Mouse (Mus musculus) ovary, adult 10 weeks (tissue): Measurements from ENCODE around the gene Pnldc1. TPM values are rescaled to one million over a fixed set of nuclear protein-coding genes. Genes with fewer than 3 reads are reported as not detected.

Experiments used
- polyA plus RNA-seq: library from polyadenylated mRNA; stranded (reverse); fragments of 350-450 nt; fragmentation: Illumina TruSeq; extraction: RNeasy Lipid Tissue Mini Kit (QIAGEN cat#74804); gene quantifications from one replicate; pipeline ENCODE4 v1.2.3, GENCODE M21; 2014

Pnldc1 gene
- 4.7 TPM for polyA plus RNA-seq

DNA sequence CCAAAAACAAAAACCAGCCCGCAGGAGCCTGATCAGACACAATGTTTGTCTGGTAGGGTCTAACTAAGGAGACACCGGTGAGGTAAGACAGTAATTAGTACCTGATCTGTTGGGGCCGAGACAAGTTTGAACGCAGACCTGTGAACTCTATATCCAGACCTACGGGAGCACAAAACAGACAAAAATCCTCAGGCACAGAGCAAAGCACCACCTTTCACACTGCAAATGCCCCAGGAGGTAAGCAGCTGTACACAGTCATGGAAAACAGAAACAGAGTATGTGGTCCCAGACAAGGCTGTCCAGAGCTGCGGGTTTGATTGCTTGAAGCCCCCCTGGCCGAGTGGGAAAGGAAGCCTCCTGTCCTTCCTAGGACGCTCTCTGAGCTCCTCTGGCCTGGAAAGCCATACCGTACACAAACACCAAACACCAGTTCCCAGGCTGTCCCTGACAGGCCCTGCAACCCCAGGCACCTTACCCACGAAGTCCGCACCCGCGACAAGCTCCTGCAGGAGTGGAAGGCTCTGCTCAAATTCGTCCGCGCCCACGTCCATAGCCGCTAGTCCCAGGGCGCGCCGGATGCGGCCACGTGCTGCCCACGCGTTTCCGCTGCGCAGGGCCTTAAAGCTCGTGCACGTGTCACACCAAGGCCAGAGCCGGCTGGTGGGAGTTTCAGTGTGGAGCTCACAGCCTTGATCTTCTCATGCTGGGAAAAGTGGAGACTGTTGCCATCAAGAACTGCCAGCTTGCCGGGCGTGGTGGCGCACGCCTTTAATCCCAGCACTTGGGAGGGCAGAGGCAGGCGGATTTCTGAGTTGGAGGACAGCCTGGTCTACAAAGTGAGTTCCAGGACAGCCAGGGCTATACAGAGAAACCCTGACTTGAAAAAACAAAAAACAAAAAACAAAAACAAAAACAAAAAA is at the start of gene Pnldc1:
Pnldc1 (minus strand) TSS at position 870 of the 920 bp plus-strand sequence.

DNA sequence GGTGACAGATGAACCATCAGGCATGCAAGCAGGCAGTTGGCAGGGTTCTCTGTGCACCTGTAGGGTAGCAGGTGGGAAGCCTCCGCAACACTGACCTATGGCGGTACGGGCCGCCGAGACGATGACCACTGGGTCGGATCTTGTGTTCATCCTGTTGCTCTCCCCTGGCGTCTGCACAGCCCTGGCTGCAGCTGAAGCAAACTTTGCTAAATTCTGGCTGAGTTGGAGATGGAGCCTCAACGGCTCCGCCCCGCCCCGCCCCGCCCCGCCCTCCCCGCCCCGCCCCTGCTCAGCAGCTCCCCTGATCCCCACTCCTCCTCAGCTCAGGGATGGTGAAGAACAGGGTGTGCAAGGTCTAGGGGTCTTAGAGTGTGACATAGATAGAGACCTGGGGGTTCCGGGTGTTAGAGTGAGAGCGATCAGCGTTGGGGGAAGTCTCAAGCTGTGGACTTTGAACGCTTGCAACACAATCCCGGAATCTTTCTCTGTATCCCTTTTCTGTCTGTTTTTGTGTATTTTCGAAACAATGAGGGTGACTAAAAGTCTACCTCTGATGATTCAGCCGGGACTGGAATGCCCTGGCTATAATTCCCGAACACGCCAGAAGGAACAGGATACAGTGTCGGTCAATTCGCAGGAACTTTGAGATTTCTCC is 30.2 kb upstream of the Pnldc1 start, which contains the start of gene Acat3:
Acat3 (minus strand) TSS at position 450 of the 655 bp plus-strand sequence.

DNA sequence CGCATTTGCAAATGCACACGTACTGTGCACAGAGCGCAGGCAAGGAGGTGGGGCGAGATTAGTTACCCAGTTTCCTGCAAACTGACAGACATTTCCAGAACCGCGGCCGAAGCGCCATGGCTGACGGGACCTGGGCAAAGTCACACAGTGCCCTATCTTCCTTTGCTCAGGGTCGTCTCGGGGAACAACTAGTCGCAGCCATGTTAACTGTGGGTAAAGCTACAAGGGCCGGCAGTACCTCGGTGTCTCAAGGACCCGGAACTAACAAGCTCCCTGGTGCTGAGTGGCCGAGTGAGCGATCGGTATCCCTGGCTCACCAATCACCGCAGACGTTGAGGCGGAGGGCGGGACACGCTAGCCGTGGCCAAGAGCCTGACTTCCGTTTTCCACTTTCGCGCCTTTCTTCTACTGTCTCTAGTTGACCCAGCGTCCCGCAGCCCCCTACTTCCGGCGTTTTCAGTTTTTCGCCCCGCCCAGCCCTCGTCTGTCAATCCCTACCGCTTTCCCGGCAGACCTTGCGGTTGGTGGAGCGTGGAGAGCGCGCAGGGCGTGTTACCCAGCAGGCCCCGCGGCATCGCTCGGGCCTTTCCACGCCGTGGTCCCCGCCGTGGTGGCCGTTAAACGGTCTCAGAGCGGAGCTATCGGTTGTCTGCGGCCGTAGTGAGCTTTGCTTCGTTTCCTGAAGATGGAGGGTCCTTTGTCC is 6.0 kb upstream of the Pnldc1 start, which contains the start of gene Mrpl18:
Mrpl18 (minus strand) TSS at position 465 of the 703 bp plus-strand sequence.

DNA sequence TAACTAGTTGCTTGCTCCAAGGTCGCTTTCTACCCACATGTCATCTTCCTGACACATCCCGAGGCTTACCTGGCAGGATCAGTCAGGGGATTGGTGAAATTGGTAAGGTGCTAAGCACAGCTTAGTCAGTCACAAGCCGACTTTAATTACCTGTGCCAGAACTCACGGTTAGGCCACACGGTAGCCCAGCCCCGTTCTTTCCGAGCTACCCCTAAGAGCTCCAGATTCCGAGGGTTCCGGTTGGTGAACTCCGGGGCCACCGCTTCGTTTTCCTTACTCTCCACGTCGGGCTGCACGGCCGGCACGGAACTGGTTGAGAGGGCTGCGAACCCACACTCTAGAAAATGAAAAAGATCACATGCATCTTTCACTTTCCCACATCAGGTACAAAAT is 5.5 kb upstream of the Pnldc1 start, which contains the start of gene Tcp1:
Tcp1 (plus strand) TSS at position 214 of the 393 bp plus-strand sequence.

DNA sequence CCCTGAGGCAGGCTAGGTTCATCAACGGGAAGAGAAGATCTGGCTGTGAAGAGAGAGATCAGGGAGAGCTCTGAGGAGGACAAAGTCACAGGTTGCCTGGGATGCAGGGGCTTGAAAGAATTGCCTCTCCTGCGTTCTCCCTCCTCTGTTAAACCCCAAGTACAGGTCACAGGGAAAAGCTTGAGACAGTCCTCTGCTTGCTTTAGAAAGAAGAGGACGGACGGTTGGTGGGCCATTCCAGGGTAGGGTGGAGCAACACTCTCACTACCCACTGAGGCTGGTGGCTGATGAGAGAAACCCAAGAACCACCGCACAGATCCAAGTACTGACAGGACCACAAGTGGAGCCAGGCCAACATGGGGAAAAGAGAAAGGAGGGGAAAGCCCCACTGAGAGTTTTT is 34.3 kb downstream of the Pnldc1 start, which contains the start of gene Mrgprh:
Mrgprh (plus strand) TSS at position 301 of the 400 bp plus-strand sequence.

DNA sequence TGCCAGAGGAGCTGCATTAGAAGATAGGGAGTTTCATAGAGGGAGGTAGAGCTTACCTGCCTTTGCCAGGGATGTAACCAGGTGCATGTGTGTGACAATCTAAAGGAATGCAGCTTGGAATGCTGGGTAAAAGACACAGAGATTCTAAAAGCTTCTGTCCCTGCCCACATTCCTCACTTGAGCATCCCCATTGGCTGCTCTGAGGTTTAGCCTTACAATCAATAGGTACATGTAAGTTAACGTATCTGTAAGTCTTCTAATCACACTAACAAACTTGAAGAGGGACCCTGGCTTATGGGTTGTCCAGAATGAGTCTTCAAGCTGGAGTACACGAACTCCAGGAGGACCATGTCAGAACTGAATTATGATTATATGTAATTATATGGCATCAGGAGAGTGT is 42.0 kb downstream of the Pnldc1 start, which contains the start of gene Mas1:
Mas1 (minus strand) TSS at position 101 of the 400 bp plus-strand sequence.

Other genes starting within 250 kb of the Pnldc1 start
- gene Slc22a1, start 234.4 kb downstream of the Pnldc1 start, polyA plus RNA-seq = 1.1 TPM
- 16.2 TPM for gene Igf2r, start 140.6 kb downstream of the Pnldc1 start, polyA plus RNA-seq
- not detected for gene Mas1, start 42.1 kb downstream of the Pnldc1 start, polyA plus RNA-seq
- 0.63 TPM for gene Mrgprh, start 34.2 kb downstream of the Pnldc1 start, polyA plus RNA-seq
- gene Tcp1, start 5.5 kb upstream of the Pnldc1 start, polyA plus RNA-seq = 690 TPM
- 105 TPM for gene Mrpl18, start 6.1 kb upstream of the Pnldc1 start, polyA plus RNA-seq
- not detected for gene Acat3, start 30.4 kb upstream of the Pnldc1 start, polyA plus RNA-seq
- 26.4 TPM for gene Acat2, start 50.5 kb upstream of the Pnldc1 start, polyA plus RNA-seq
- 188 TPM for gene Wtap, start 83.9 kb upstream of the Pnldc1 start, polyA plus RNA-seq
- 71.4 TPM for gene Sod2, start 96.6 kb upstream of the Pnldc1 start, polyA plus RNA-seq
- gene Gpr31b, start 142.1 kb upstream of the Pnldc1 start, polyA plus RNA-seq = not detected
- gene Tcp10b, start 150.9 kb upstream of the Pnldc1 start, polyA plus RNA-seq = not detected
- gene Unc93a, start 221.6 kb upstream of the Pnldc1 start, polyA plus RNA-seq = not detected